Comparison of ENCODE assay signal across 8 mouse cellular contexts in genomic region chr9:123529392-123530157, GRCm38 (mm10). TPM values are rescaled to one million over a fixed set of nuclear protein-coding genes. Genes with fewer than 3 reads are reported as not detected.
DNase-seq lines count a peak whose midpoint lies in the region; ATAC-seq lines count a peak whose summit lies in the region.

TSS of gene Sacm1l (plus strand) at chr9:123529759.

- peak; percentile 99 for DNase-seq in adrenal gland, adult (ENCODE audit: inconsistent age in 2 of 2, low spot score in 1 of 2)
- peak; percentile 100 for DNase-seq in embryo, embryonic 10.5 days (ENCODE audit: low spot score)
- peak; percentile 99 for DNase-seq in gastrocnemius, postnatal 14 days
- peak; percentile 99 to 100 for DNase-seq in left cerebral cortex, postnatal 10 days (ENCODE audit: extremely low spot score in 1 of 2, low spot score in 2 of 2)
- DNase-seq in right cerebral cortex, postnatal 25 days = peak; percentile 97
- peak; percentile 98 to 99 for DNase-seq in urinary bladder, postnatal 4 days (ENCODE audit: low spot score in 2 of 2)

- ATAC-seq in inflammation-experienced regulatory T-cells, adult 6 months = peak; percentile 95
- ATAC-seq in megakaryocyte-erythroid progenitor cell, adult 5-6 weeks (replicated peaks; ENCODE audit: low FRiP score, low TSS enrichment, poor library complexity, severe bottlenecking) = peak; percentile 94

- intact Hi-C loops in gastrocnemius, postnatal 14 days (cut with DNase I; ENCODE audit: low total_unique reads) = no loop called here
- intact Hi-C loops in left cerebral cortex, postnatal 10 days (cut with DNase I) = loop anchor here (5.0 kb wide), 2 partner anchors 272 to 372 kb away; no protein-coding TSS in a partner anchor

RNA-seq across cellular contexts. Expression of gene Sacm1l, which starts in this region (rescaled TPM):
- total RNA-seq in gastrocnemius, postnatal 14 days (2021) = 10 to 100 TPM; 19.2 to 23.7 TPM
- 10 to 100 TPM; 40.9 to 64.1 (median 49.7) TPM for polyA plus RNA-seq in inflammation-experienced regulatory T-cells, adult 6 months (2017; shearing (Covaris generic))
- total RNA-seq in left cerebral cortex, postnatal 10 days (2021) = 10 to 100 TPM; 42.4 to 46.1 TPM
- 26.5 and 27.6 TPM in 2 replicates for total RNA-seq in megakaryocyte-erythroid progenitor cell, adult 5-6 weeks (2014; fragmentation: Nextera tagmentation)
- total RNA-seq in megakaryocyte-erythroid progenitor cell, adult 5-6 weeks (2017) = 60.5 and 70.7 TPM in 2 replicates

Comparison
In these comparisons a context has a peak if more than half of its experiments do, and no peak if none do; other contexts are left out.
1. Peak in every context shown above with its lines: DNase-seq and ATAC-seq.